Mouse (Mus musculus) erythroblast, embryonic 14.5 days (primary cell): ENCODE results near the gene Trmt1l.

Source experiments
- GATA1 ChIP-seq: IDR thresholded peaks from 2 replicates; pipeline ENCODE4 v1.6.1; 2012; ENCODE audit warnings: low read length, inconsistent platforms, mixed read lengths
- TAL1 ChIP-seq: IDR thresholded peaks from 3 replicates; pipeline ENCODE4 v1.6.1; 2012; ENCODE audit warnings: low read length, inconsistent platforms, mixed read lengths

- TF ChIP-seq TAL1 (no peak), GATA1 (no peak)
Measured at GRCm38 (mm10) chr1:151495635-151496285, 67.4 kb downstream of the Trmt1l start.
